Mouse (Mus musculus): ENCODE results near the gene Gngt2. TPM values are rescaled to one million over a fixed set of nuclear protein-coding genes. Genes with fewer than 3 reads are reported as not detected.

Gene Gngt2
- polyA plus RNA-seq, 1 experiment = 32.5 TPM

GRCm38 (mm10) chr11:95857306-95857705 is 20.3 kb downstream of the Gngt2 start:
- WGBS = 98% methylated on average over 4 of the region's 4 CpGs
- Histone ChIP-seq H3K27me3 (ENCODE audit: control insufficient read depth, insufficient read depth, low read length) (no peaks in the 10 kb centered on the region), H3K27ac (ENCODE audit: control insufficient read depth, insufficient read depth, low read length) (no peak overlapping the region), H3K36me3 (ENCODE audit: control insufficient read depth, insufficient read depth, low read length) (no peaks in the 10 kb centered on the region), H3K4me1 (replicated peaks; ENCODE audit: control insufficient read depth, insufficient read depth, low read length) (peaks cover 3% of the 10 kb centered on the region), H3K4me3 (ENCODE audit: control insufficient read depth, insufficient read depth, low read length) (no peak overlapping the region)
- no peak for TF ChIP-seq POLR2A (IDR thresholded peaks at IDR 0.05; ENCODE audit: control insufficient read depth, extremely low read depth, insufficient read depth, low read length, poor library complexity)
- TF ChIP-seq CTCF (IDR thresholded peaks at IDR 0.05; ENCODE audit: borderline replicate concordance, control insufficient read depth, extremely low read depth, insufficient read depth, low read length, poor library complexity) = no peak
- no peak for DNase-seq

DNA sequence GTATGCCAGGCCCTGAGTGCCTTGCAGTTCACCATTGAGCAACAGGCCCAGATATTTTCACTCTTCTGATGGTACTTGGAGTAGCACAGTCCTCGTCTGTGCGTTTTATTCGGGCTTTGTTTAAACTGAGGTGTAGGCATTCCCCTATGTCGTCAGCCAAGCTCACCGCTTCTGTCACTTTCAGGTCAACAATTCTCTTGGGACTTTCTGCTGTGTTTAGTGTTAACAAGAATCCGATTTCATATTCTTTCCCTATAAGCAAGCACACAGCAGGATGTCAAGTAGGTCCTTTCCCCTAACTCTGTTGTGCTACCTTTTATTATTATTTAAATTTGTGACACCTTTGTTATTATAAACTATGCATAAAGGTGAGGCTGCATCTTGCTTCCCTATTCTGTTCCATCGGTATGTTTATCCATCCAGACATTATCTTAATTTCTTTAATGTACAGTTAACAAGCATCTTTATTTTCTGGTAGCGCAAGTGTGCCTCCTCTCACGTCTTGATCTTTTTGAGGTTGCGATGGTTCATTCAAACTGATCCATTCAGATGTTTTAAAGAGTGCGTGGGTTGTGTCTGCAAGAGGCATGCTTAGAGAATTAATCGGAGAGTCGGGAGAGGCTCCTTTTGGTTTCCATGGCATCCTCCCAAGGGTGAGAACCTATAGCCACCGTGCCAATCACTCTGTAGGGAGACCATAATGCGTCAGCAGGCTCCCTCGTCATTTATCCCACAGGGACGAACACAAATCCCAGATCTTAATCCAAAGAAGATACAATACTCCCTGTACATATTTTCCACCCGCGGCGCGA is 20.9 kb downstream of the Gngt2 start:
- 33% methylated on average over 21 of the region's 21 CpGs for WGBS
- Histone ChIP-seq H3K27me3 (ENCODE audit: control insufficient read depth, insufficient read depth, low read length) (no peaks in the 10 kb centered on the region), H3K36me3 (ENCODE audit: control insufficient read depth, insufficient read depth, low read length) (no peaks in the 10 kb centered on the region), H3K4me3 (ENCODE audit: control insufficient read depth, insufficient read depth, low read length) (peak overlapping the region; percentile 52), H3K27ac (ENCODE audit: control insufficient read depth, insufficient read depth, low read length) (peak overlapping the region; percentile 49), H3K4me1 (replicated peaks; ENCODE audit: control insufficient read depth, insufficient read depth, low read length) (peaks cover 3% of the 10 kb centered on the region)
- DNase-seq = no peak
- TF ChIP-seq POLR2A (IDR thresholded peaks at IDR 0.05; ENCODE audit: control insufficient read depth, extremely low read depth, insufficient read depth, low read length, poor library complexity) (no peak), CTCF (IDR thresholded peaks at IDR 0.05; ENCODE audit: borderline replicate concordance, control insufficient read depth, extremely low read depth, insufficient read depth, low read length, poor library complexity) (no peak)

GRCm38 (mm10) chr11:95858528-95859467 is 21.8 kb downstream of the Gngt2 start:
- peak; percentile 42; the same call in 1 of the 2 replicates for TF ChIP-seq POLR2A (IDR thresholded peaks at IDR 0.05; ENCODE audit: control insufficient read depth, extremely low read depth, insufficient read depth, low read length, poor library complexity)
- TF ChIP-seq CTCF (IDR thresholded peaks at IDR 0.05; ENCODE audit: borderline replicate concordance, control insufficient read depth, extremely low read depth, insufficient read depth, low read length, poor library complexity) = no peak
- Histone ChIP-seq H3K36me3 (ENCODE audit: control insufficient read depth, insufficient read depth, low read length) (no peaks in the 10 kb centered on the region), H3K4me3 (ENCODE audit: control insufficient read depth, insufficient read depth, low read length) (peak overlapping the region; percentile 84), H3K27ac (ENCODE audit: control insufficient read depth, insufficient read depth, low read length) (peak overlapping the region; percentile 90), H3K27me3 (ENCODE audit: control insufficient read depth, insufficient read depth, low read length) (no peaks in the 10 kb centered on the region), H3K4me1 (replicated peaks; ENCODE audit: control insufficient read depth, insufficient read depth, low read length) (peaks cover 3% of the 10 kb centered on the region)
- WGBS = under 1% methylated on average over 58 of the region's 58 CpGs
- peak; percentile 98 for DNase-seq

DNA sequence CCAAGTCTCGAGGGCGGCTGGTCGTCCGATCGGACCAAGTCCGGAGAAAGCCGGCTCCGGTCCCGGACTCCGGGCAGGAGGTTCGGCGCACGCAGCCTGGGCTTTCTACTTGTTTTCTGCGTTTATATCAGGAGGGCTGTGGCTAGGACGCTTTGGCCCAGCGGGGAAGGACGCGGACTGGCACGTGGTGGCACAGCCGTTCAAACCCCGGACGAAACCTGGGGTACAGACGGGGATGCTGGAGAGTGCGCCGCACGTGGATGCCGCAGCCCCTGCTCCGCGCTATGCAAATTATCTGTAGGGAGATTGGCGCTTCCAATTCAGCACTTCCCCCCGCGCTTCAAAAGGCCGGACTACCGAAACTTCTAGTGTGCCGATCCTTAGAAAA is 22.4 kb downstream of the Gngt2 start:
- WGBS = under 1% methylated on average over 35 of the region's 35 CpGs
- Histone ChIP-seq H3K4me3 (ENCODE audit: control insufficient read depth, insufficient read depth, low read length) (peak overlapping the region; percentile 84), H3K36me3 (ENCODE audit: control insufficient read depth, insufficient read depth, low read length) (no peaks in the 10 kb centered on the region), H3K27ac (ENCODE audit: control insufficient read depth, insufficient read depth, low read length) (peak overlapping the region; percentile 90; the same call in 1 of the 2 replicates), H3K4me1 (replicated peaks; ENCODE audit: control insufficient read depth, insufficient read depth, low read length) (peaks cover 3% of the 10 kb centered on the region), H3K27me3 (ENCODE audit: control insufficient read depth, insufficient read depth, low read length) (no peaks in the 10 kb centered on the region)
- TF ChIP-seq CTCF (IDR thresholded peaks at IDR 0.05; ENCODE audit: borderline replicate concordance, control insufficient read depth, extremely low read depth, insufficient read depth, low read length, poor library complexity) = no peak
- peak; percentile 68 for DNase-seq

DNA sequence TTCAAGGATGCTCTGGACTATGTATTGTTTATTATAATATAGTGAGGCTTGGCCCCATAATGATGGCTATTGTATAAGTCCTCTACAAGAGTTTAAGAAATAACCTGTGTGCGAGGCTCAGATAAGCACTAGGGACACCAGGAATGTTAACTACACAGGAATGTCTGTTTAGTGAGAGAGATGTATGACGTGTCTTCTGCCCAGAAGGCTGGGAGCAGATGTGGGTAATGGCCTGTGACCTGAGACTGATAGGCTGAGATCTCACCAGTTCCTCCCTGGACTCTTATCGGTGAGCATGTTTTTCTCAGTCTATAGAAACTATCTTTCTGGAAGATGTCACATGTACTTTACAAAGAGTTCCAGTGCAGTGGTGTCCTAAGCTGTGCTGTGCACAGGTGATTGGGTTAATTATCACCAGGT is 23.1 kb downstream of the Gngt2 start:
- no peak overlapping the region for H3K4me3 ChIP-seq (ENCODE audit: control insufficient read depth, insufficient read depth, low read length)
- DNase-seq = no peak
- WGBS = 60% methylated on average over 3 of the region's 3 CpGs
- H3K36me3 ChIP-seq (ENCODE audit: control insufficient read depth, insufficient read depth, low read length) = no peaks in the 10 kb centered on the region
- peaks cover 3% of the 10 kb centered on the region for H3K4me1 ChIP-seq (replicated peaks; ENCODE audit: control insufficient read depth, insufficient read depth, low read length)
- TF ChIP-seq POLR2A (IDR thresholded peaks at IDR 0.05; ENCODE audit: control insufficient read depth, extremely low read depth, insufficient read depth, low read length, poor library complexity) = no peak
- no peaks in the 10 kb centered on the region for H3K27me3 ChIP-seq (ENCODE audit: control insufficient read depth, insufficient read depth, low read length)
- H3K27ac ChIP-seq (ENCODE audit: control insufficient read depth, insufficient read depth, low read length) = no peak overlapping the region

DNA sequence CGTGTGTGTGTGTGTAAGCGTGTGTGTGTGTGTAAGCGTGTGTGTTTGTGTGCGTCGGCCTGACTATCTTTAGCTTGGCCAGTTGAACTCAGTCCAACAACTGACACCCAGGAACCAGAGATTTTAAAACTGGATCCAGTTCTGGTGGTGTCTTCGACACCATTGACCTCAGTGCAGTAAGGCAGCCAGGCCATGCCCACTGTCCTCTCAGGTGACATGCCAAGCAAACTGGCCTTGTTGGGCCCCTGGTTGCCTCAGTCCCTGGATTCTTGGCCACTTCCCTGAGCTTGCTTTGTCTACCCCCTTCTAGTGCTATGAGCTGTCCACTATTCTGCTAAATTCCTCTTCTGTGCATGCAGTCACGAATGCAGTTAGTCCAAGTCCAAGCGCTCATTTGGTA is 24.4 kb downstream of the Gngt2 start:
- over 99% methylated on average over 8 of the region's 8 CpGs for WGBS
- no peaks in the 10 kb centered on the region for H3K36me3 ChIP-seq (ENCODE audit: control insufficient read depth, insufficient read depth, low read length)
- DNase-seq = no peak
- H3K27ac ChIP-seq (ENCODE audit: control insufficient read depth, insufficient read depth, low read length) = no peak overlapping the region
- H3K4me1 ChIP-seq (replicated peaks; ENCODE audit: control insufficient read depth, insufficient read depth, low read length) = peaks cover 3% of the 10 kb centered on the region
- no peaks in the 10 kb centered on the region for H3K27me3 ChIP-seq (ENCODE audit: control insufficient read depth, insufficient read depth, low read length)
- TF ChIP-seq POLR2A (IDR thresholded peaks at IDR 0.05; ENCODE audit: control insufficient read depth, extremely low read depth, insufficient read depth, low read length, poor library complexity) = no peak
- TF ChIP-seq CTCF (IDR thresholded peaks at IDR 0.05; ENCODE audit: borderline replicate concordance, control insufficient read depth, extremely low read depth, insufficient read depth, low read length, poor library complexity) = no peak
- H3K4me3 ChIP-seq (ENCODE audit: control insufficient read depth, insufficient read depth, low read length) = no peak overlapping the region

All from thymus, adult 2 months (tissue).